Mouse (Mus musculus) olfactory bulb, adult 2 months (tissue): ENCODE measurements around the gene Gm4559.

ENCODE experiments used
- CTCF ChIP-seq: fragments of 200-500 bp; IDR thresholded peaks from 2 replicates; pipeline ENCODE4 v1.5.1; 2012; ENCODE audit warnings: low read depth, mild to moderate bottlenecking, low read length, moderate library complexity; ENCODE audit not compliant: insufficient read depth
- POLR2A ChIP-seq: fragments of 200-500 bp; IDR thresholded peaks from 2 replicates; pipeline ENCODE4 v1.6.1; 2012; ENCODE audit warnings: mild to moderate bottlenecking, low read depth, low read length, moderate library complexity; ENCODE audit not compliant: insufficient read depth

DNA sequence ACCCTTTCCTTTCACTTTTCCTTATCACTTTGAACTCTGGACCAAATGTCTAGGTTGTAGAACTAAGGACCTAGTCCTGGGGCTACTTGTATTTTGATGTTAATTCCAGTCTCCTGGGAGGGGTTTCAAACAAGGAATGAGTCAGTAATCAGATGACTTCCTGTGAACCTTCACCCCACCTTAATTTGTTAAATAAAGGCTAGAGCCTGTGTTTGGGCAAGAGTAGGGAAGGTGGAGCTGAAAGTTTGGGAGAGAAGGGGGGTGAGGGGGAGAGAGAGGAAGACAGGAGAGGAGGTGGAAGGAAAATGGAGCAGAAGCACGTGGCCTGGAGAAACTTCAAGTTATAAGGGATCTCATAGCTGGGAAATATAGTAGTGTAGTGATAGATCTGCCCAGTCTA, 42.6 kb downstream of the Gm4559 start:
- TF ChIP-seq CTCF = no peak
- no peak for TF ChIP-seq POLR2A
